Mouse (Mus musculus) v-Abl transformed pro-B cells (cell line): ENCODE measurements around the gene Gpr156.

Source experiments
- in situ Hi-C, 2 experiments: fragments of 400-800 bp; cut with MboI; formaldehyde crosslinking; loops; one replicate each; pipeline ENCODE4 v1.15.1; 2025; ENCODE audit not compliant: unreplicated experiment in 2 of 2

Gene Gpr156

DNA sequence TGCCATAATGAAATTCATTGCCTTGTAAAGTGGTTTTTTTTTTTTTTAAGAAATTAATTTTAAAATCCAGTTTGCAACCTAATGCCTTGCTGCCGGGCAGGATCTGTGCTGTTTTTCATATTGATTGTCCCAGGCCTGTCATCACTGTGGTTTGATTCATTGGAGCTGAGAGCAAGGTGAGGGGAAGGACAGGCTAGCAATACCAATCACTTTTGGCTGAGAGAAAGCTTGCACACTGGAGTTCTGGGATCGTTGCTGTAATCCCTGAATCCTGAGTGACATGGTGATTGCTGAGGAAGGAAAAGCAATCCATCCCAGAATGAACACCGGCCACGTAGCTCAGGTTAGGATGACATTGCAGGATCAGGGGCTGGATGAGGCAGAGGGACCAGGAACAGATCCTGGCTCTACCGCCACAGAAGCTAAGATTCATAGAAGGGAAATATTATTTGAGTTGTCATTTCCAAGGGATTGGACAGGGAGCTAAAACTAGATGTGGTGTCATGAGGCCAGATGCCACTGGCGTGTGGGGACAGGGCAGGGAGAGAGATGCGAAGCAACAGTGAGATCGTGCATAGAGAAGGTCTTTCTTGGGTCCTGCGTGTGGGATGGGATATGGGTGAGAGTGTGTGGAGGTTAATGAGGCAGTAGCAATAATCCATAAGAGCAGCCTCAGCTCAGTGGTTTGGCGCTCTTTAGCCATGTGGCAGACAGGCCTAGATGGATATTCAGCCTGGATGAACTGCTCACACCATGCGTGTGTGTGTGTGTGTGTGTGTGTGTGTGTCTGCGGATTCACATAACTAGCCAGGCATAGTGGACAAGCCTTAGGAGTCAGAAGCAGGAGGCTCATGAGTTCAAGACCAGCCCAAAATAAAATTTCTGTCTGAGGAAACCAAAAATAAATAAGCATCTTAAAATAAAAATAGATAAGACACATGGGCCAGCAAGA is 38.0 kb downstream of the Gpr156 start:
- in situ Hi-C loops: loop anchor here (5.0 to 25.0 kb wide), 2 partner anchors 272 to 1083 kb away; no protein-coding TSS in a partner anchor

GRCm38 (mm10) chr16:37955336-37955917 is 39.1 kb downstream of the Gpr156 start:
- in situ Hi-C loops: loop anchor here in 1 of 2 experiments (25.0 kb wide), 1 partner anchor 1082 kb away; no protein-coding TSS in a partner anchor

DNA sequence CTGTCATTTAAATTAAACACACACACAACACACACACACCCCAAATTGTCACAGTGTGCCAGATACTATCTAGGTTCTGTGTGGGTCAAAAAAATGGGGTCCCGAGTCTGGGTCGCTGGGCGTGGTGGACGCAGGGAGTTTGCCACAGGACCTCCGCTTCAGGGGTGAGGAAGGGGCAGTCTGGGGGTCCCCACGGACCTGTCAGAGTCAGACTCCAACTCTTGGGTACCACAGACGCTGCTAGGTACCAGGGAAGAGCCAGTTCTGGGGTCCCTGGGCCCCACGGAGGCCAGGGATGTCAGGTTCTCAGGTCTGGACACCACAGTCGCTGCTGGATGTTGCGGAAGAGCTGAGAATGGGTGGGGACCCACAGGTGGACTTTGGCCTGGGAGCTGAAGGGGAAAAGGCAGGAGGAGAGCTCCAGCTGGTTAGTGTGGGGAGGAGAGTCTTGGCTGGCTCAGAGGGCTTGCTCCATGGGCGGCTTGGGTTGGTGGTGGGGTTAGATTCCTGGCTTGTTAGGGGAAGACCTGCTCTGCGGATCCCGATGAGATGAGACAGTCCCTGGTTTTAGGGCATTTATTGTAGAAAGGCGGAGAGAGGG is 39.9 kb downstream of the Gpr156 start:
- in situ Hi-C loops: loop anchor here in 1 of 2 experiments (25.0 kb wide), 1 partner anchor 1081 kb away; no protein-coding TSS in a partner anchor

DNA sequence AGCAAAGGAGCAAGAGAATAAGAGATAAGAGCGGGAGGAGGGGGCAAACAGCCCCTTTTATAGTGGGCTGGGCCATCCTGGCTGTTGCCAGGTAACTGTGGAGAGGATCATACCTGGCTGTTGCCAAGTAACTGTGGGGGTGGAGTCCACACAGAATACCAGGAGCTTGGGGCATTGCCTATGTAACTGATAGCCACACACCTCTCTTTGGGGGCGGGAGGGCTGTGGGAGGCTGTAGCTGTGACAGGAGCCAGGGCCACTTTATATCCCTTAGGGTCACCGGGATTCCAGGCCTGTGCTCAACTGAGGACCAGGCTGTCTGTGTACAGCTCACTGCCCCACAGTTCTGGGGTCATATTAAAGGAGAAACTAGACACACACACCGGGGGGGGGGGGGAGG is 40.5 kb downstream of the Gpr156 start:
- in situ Hi-C loops: loop anchor here in 1 of 2 experiments (25.0 kb wide), 1 partner anchor 1081 kb away; no protein-coding TSS in a partner anchor

DNA sequence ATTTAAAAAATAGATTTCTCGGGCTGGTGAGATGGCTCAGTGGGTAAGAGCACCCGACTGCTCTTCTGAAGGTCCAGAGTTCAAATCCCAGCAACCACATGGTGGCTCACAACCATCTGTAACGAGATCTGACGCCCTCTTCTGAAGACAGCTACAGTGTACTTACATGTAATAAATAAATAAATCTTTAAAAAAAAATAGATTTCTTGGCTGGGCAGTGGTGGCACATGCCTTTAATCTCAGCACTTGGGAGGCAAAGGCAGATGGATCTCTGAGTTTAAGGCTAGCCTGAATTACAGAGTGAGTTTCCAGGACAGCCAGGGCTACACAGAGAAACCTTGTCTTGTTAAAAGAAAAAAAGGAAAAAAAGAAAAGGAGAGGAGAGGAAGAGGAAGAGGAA is 46.4 kb downstream of the Gpr156 start:
- in situ Hi-C loops: loop anchor here in 1 of 2 experiments (25.0 kb wide), 1 partner anchor 1075 kb away; no protein-coding TSS in a partner anchor

DNA sequence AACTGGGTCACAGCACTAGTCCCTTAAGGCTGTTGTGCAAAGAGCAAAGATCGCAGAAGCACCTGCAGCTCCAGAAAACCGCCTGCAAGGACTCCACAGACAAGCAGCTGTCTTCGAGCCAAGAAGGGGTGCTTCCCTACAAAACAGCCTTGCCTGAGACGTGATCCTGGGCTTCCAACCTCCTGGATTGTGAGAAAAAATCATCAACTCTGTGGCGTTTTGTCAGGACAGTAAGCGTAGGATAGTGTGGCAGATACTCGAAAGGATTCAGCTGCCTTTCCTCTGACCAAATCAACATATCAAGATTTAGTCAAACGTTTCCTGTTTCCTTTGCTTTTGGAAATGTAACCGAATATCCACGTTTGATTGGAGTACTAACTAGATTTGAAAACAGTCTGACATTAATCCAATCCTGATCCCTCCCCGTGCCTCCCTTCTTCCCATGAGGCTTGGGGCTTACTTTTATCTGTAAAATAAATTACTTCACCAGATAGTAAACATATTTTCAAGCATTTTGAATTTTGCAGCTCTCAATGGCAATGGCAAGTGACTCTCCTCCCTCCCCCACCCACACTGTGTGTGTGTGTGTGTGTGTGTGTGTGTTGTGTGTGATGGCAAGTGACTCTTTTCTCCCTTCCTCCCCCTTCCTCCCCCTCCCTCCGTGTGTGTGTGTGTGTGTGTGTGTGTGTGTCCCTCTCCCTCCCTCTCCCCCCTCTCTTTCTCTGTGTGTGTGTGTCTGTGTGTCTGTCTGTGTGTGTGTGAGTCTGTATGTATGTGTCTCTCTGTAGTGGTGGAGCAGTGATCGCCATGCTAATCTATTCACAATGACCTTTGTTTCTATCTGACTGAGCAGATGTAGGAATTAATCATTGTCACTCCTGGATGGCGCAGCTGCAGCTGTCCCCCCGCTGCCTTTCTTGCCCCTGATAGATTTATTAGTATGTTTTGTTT is 47.3 kb downstream of the Gpr156 start:
- in situ Hi-C loops: loop anchor here in 1 of 2 experiments (25.0 kb wide), 1 partner anchor 1074 kb away; no protein-coding TSS in a partner anchor

- in situ Hi-C loops: loop anchor here in 1 of 2 experiments (25.0 kb wide), 1 partner anchor 1073 kb away; no protein-coding TSS in a partner anchor
Observed at GRCm38 (mm10) chr16:37964380-37965070, 48.2 kb downstream of the Gpr156 start.

GRCm38 (mm10) chr16:37966871-37967270 is 50.6 kb downstream of the Gpr156 start:
- in situ Hi-C loops: loop anchor here in 1 of 2 experiments (25.0 kb wide), 1 partner anchor 1070 kb away; no protein-coding TSS in a partner anchor

GRCm38 (mm10) chr16:37967415-37967814 is 51.1 kb downstream of the Gpr156 start:
- in situ Hi-C loops: loop anchor here in 1 of 2 experiments (25.0 kb wide), 1 partner anchor 1070 kb away; no protein-coding TSS in a partner anchor

GRCm38 (mm10) chr16:37971522-37971921 is 55.2 kb downstream of the Gpr156 start:
- in situ Hi-C loops: loop anchor here in 1 of 2 experiments (25.0 kb wide), 1 partner anchor 1066 kb away; no protein-coding TSS in a partner anchor

GRCm38 (mm10) chr16:37972357-37972756 is 56.1 kb downstream of the Gpr156 start:
- in situ Hi-C loops: loop anchor here in 1 of 2 experiments (25.0 kb wide), 1 partner anchor 1065 kb away; no protein-coding TSS in a partner anchor

GRCm38 (mm10) chr16:37973239-37973638 is 56.9 kb downstream of the Gpr156 start:
- in situ Hi-C loops: loop anchor here in 1 of 2 experiments (25.0 kb wide), 1 partner anchor 1064 kb away; no protein-coding TSS in a partner anchor

DNA sequence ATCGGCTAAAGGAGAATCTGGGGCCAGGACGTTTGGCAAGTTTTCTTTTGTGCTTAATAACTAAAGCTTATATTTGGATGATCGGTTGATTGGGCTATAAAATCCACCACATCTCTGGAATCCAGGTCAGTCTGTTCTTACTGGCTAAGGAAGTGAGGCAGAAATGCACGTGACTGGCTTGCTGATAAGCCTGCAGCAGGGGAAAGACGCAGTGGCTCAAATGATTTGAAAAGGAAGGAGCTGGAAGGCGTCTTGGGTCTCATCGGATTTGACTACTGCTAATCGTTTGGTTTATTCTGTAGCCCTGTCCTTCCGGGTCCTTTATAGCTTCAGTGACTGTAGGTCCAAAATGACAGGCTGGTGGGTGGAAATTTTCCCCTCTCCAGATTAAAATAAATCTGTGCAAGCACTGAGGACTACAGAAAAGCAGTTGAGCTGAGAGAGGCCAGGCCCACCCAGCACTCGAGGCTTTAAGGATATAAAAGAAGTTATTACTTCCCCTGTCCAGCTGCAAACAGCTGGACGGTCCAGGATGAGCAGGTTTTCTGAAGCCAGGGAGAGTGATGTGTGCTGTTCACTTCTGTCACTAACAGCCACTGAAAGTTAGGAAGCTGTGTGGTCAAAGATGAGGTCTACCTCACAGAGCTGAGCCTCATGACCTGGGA is 57.7 kb downstream of the Gpr156 start:
- in situ Hi-C loops: loop anchor here in 1 of 2 experiments (25.0 kb wide), 1 partner anchor 1063 kb away; no protein-coding TSS in a partner anchor

GRCm38 (mm10) chr16:37974520-37975340 is 58.4 kb downstream of the Gpr156 start:
- in situ Hi-C loops: loop anchor here (25.0 kb wide), 2 partner anchors 513 to 1063 kb away; no protein-coding TSS in a partner anchor

GRCm38 (mm10) chr16:37981907-37982306 is 65.6 kb downstream of the Gpr156 start:
- in situ Hi-C loops: loop anchor here in 1 of 2 experiments (25.0 kb wide), 1 partner anchor 505 kb away; no protein-coding TSS in a partner anchor

DNA sequence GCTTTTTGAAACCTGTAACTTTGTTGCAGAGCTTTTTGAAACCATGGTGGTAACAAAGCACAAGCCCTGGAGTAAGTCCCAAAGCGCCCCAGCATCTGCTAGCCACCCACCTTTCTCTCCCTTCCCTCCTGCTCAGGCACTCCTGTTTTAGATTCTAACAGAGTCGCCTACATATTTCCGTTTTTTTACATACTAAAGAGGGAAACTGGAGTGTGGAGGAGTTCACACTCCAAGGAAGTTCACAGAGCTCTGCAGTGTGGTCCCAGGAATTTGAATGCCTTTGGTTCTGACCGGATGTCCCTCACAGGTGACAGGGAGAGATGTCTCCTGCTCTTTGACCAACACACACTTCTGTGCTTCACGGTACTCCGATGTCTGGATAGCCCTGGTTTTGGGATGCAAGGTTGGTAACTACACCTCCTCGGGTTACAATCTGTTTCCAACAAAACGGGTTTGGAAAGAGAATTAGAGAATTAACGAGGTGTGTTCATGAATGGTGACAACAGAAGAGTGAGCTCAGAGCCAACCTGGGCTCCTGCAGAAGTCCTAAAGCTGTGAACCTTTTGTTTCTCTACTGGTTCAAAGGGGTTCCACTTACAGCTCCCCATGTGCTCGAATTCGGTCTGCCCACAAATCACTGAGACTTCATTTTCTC is 72.0 kb downstream of the Gpr156 start:
- in situ Hi-C loops: loop anchor here in 1 of 2 experiments (25.0 kb wide), 1 partner anchor 499 kb away; no protein-coding TSS in a partner anchor
